Comparison of ENCODE assay signal across 19 mouse cellular contexts in genomic region chr16:21235135-21235534, GRCm38 (mm10). TPM values are rescaled to one million over a fixed set of nuclear protein-coding genes. Genes with fewer than 3 reads are reported as not detected.
DNase-seq lines count a peak whose midpoint lies in the region; ATAC-seq and TF ChIP-seq lines count a peak whose summit lies in the region.
"Had no signal": no experiment of that assay in that cellular context is flagged by ENCODE, and none has a peak within 500 bp of the region (broad histone marks: within the 10 kb centered on the region; RNA-seq: fewer than 3 reads in every experiment).

No protein-coding gene starts in this region.

- WGBS in kidney, embryonic 15.5 days: 64% methylated on average over 8 of the region's 8 CpGs
- WGBS in kidney, embryonic 16.5 days: 55% methylated on average over 8 of the region's 8 CpGs
- 41% methylated on average over 8 of the region's 8 CpGs for WGBS in lung, postnatal 0 days

- H3K4me2 ChIP-seq in kidney, embryonic 15.5 days: no peak overlapping the region
- no peak overlapping the region for H3K4me2 ChIP-seq in kidney, embryonic 16.5 days (replicated peaks; ENCODE audit: low read depth, low read length)
- H3K4me2 ChIP-seq in lung, postnatal 0 days (replicated peaks; ENCODE audit: low read depth, low read length): no peak overlapping the region
- H3K4me2 ChIP-seq: heart, embryonic 15.5 days; hindbrain, embryonic 12.5 days; limb, embryonic 12.5 days; liver, embryonic 15.5 days had no signal

- peak; percentile 63 for DNase-seq in kidney, adult 18-20 months
- DNase-seq in lung, postnatal 0 days (ENCODE audit: low spot score): peak; percentile 85
- DNase-seq in gastrocnemius, adult 8-10 months (ENCODE audit: low spot score in 2 of 2): no peak
- no peak for DNase-seq in adrenal gland, adult 8-10 months
- no peak for DNase-seq in cerebellum, adult 18-20 months
- DNase-seq: adrenal gland, postnatal 14 days; cerebellum, postnatal 36 days; forebrain, postnatal 0 days; gastrocnemius, postnatal 36 days; thymus, postnatal 25 days had no signal

- peaks cover 40% of the 10 kb centered on the region for H3K27me3 ChIP-seq in kidney, embryonic 15.5 days
- peaks cover 10% of the 10 kb centered on the region; the same call in 1 of the 2 replicates for H3K27me3 ChIP-seq in kidney, embryonic 16.5 days (ENCODE audit: insufficient read depth, low read length)
- no peaks in the 10 kb centered on the region for H3K27me3 ChIP-seq in lung, postnatal 0 days (replicated peaks; ENCODE audit: insufficient read depth, low read length)
- H3K27me3 ChIP-seq: limb, embryonic 12.5 days had no signal

- H3K4me3 ChIP-seq in kidney, embryonic 15.5 days (replicated peaks): no peak overlapping the region
- H3K4me3 ChIP-seq in kidney, embryonic 16.5 days (ENCODE audit: low read length): no peak overlapping the region
- no peak overlapping the region for H3K4me3 ChIP-seq in lung, postnatal 0 days (ENCODE audit: low read depth, low read length)
- H3K4me3 ChIP-seq: heart, embryonic 15.5 days; hindbrain, embryonic 12.5 days; left cerebral cortex, adult 2 months; limb, embryonic 12.5 days; liver, embryonic 15.5 days; midbrain, embryonic 10.5 days had no signal

- no peak overlapping the region for H3K27ac ChIP-seq in kidney, embryonic 15.5 days
- no peak overlapping the region for H3K27ac ChIP-seq in kidney, embryonic 16.5 days (ENCODE audit: low read length)
- H3K27ac ChIP-seq in lung, postnatal 0 days (ENCODE audit: low read length): no peak overlapping the region
- H3K27ac ChIP-seq: heart, embryonic 15.5 days; hindbrain, embryonic 12.5 days; left cerebral cortex, adult 2 months; limb, embryonic 12.5 days; liver, embryonic 15.5 days; midbrain, embryonic 10.5 days had no signal

- no peaks in the 10 kb centered on the region for H3K36me3 ChIP-seq in kidney, embryonic 15.5 days
- no peaks in the 10 kb centered on the region for H3K36me3 ChIP-seq in kidney, embryonic 16.5 days (ENCODE audit: insufficient read depth, low read length)
- H3K36me3 ChIP-seq in lung, postnatal 0 days (ENCODE audit: insufficient read depth, low read length): no peaks in the 10 kb centered on the region
- H3K36me3 ChIP-seq: heart, embryonic 15.5 days; hindbrain, embryonic 12.5 days; limb, embryonic 12.5 days; liver, embryonic 15.5 days; midbrain, embryonic 10.5 days had no signal

- H3K9me3 ChIP-seq in kidney, embryonic 15.5 days (replicated peaks): no peaks in the 10 kb centered on the region
- no peaks in the 10 kb centered on the region for H3K9me3 ChIP-seq in kidney, embryonic 16.5 days (ENCODE audit: low read length)
- H3K9me3 ChIP-seq in lung, postnatal 0 days (ENCODE audit: low read length): no peaks in the 10 kb centered on the region
- H3K9me3 ChIP-seq: heart, embryonic 15.5 days; hindbrain, embryonic 12.5 days; limb, embryonic 12.5 days; liver, embryonic 15.5 days; midbrain, embryonic 10.5 days had no signal

- peaks cover 31% of the 10 kb centered on the region for H3K4me1 ChIP-seq in kidney, embryonic 15.5 days
- H3K4me1 ChIP-seq in kidney, embryonic 16.5 days (ENCODE audit: insufficient read depth, low read length): peaks cover 17% of the 10 kb centered on the region
- peaks cover 11% of the 10 kb centered on the region; the same call in 1 of the 2 replicates for H3K4me1 ChIP-seq in lung, postnatal 0 days (ENCODE audit: insufficient read depth, low read depth, low read length)
- H3K4me1 ChIP-seq: liver, embryonic 15.5 days had no signal

- H3K9ac ChIP-seq in kidney, embryonic 15.5 days: no peak overlapping the region
- H3K9ac ChIP-seq in kidney, embryonic 16.5 days (replicated peaks; ENCODE audit: low read length): no peak overlapping the region
- no peak overlapping the region for H3K9ac ChIP-seq in lung, postnatal 0 days (replicated peaks; ENCODE audit: low read depth)
- H3K9ac ChIP-seq: forebrain, postnatal 0 days; heart, embryonic 15.5 days; hindbrain, embryonic 12.5 days; limb, embryonic 12.5 days; liver, embryonic 15.5 days had no signal

- no peak for TF ChIP-seq EP300 in lung, postnatal 0 days (IDR thresholded peaks at IDR 0.05)

- no peak for TF ChIP-seq CTCF in lung, postnatal 0 days (IDR thresholded peaks at IDR 0.05)

- ATAC-seq in kidney, embryonic 15.5 days (replicated peaks; ENCODE audit: low FRiP score): no peak
- peak; percentile 46; the same call in 1 of the 2 replicates for ATAC-seq in kidney, embryonic 16.5 days (ENCODE audit: low FRiP score, low TSS enrichment)
- peak; percentile 72 for ATAC-seq in lung, postnatal 0 days
- no peak for ATAC-seq in inflammation-experienced regulatory T-cells, adult 6 months
- ATAC-seq: forebrain, postnatal 0 days had no signal

RNA-seq across cellular contexts. Expression of gene Ephb3, which starts 30.6 kb away (rescaled TPM):
- 17.2 and 18.7 TPM in 2 replicates for polyA plus RNA-seq in kidney, embryonic 15.5 days (2015; fragmentation: Nextera tagmentation; extraction: Ambion mirVana)
- 21.8 and 23.4 TPM in 2 replicates for polyA plus RNA-seq in kidney, embryonic 16.5 days (2015; fragmentation: Nextera tagmentation; extraction: Ambion mirVana)
- polyA plus RNA-seq in lung, postnatal 0 days (2015; fragmentation: Nextera tagmentation; extraction: Ambion mirVana): 16.3 and 19.5 TPM in 2 replicates
- not detected for polyA plus RNA-seq in inflammation-experienced regulatory T-cells, adult 6 months (2017; shearing (Covaris generic))
- total RNA-seq in gastrocnemius, adult 8-10 months (2022): under 1 TPM; 0.39 to 0.79 (median 0.71) TPM
- 1 to 10 TPM; 1.3 to 2.3 (median 1.7) TPM for total RNA-seq in adrenal gland, adult 8-10 months (2022)

Comparison
In these comparisons a context has a peak if more than half of its experiments do, and no peak if none do; other contexts are left out.
1. ATAC-seq: peak in kidney, embryonic 16.5 days (single experiment) and lung, postnatal 0 days (single experiment); none in kidney, embryonic 15.5 days (single experiment) and inflammation-experienced regulatory T-cells, adult 6 months (single experiment).
2. DNase-seq: peak in kidney, adult 18-20 months (single experiment) and lung, postnatal 0 days (single experiment); none in gastrocnemius, adult 8-10 months (0 of 2), adrenal gland, adult 8-10 months (single experiment) and cerebellum, adult 18-20 months (0 of 2).
3. RNA of gene Ephb3, which starts 30.6 kb away (polyA plus RNA-seq): 21.8 to 23.4 TPM in kidney, embryonic 16.5 days, 17.2 to 18.7 TPM in kidney, embryonic 15.5 days and 16.3 to 19.5 TPM in lung, postnatal 0 days; not detected in inflammation-experienced regulatory T-cells, adult 6 months; every median in the first group is over 10 times any median in the second.